Mouse (Mus musculus): ENCODE results near the gene Ebf1.

The Ebf1 gene

DNA sequence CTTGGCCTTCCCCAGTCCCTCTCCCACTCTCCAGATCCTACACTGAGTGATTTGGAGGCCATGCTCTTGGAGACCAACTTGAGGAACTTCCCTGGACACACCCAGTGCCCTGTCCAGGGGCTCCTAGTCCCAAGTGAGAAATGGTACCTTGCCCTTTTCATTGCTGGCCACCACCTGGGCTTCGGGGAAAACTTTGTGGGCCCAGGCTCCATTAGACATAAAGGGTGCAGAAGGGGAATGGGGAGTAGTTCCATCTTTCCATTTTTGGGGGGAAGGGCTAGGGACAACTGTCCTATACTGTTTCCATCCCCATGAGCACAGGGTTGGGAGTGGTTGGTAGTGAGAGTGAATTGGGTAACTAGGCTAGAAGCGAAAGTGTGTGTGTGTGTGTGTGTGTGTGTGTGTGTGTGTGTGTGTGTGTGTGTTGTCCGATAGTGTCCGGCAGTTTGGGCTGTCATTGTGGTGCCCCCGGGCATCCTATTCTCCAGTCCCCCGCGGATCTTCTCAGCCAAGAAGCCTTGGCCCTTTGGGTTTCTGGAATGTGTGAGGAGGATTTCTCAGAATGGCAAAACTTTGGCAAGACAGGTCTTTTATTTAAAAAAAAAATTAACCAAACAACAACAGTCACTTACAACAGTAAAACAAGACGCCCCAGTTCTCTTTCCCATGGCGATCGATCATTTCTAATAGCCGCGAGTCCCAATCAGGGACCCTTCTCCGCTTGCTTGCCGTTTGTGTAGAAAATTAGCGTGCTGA is 2.2 kb downstream of the Ebf1 start:
- DNase-seq = peak; percentile 47

DNA sequence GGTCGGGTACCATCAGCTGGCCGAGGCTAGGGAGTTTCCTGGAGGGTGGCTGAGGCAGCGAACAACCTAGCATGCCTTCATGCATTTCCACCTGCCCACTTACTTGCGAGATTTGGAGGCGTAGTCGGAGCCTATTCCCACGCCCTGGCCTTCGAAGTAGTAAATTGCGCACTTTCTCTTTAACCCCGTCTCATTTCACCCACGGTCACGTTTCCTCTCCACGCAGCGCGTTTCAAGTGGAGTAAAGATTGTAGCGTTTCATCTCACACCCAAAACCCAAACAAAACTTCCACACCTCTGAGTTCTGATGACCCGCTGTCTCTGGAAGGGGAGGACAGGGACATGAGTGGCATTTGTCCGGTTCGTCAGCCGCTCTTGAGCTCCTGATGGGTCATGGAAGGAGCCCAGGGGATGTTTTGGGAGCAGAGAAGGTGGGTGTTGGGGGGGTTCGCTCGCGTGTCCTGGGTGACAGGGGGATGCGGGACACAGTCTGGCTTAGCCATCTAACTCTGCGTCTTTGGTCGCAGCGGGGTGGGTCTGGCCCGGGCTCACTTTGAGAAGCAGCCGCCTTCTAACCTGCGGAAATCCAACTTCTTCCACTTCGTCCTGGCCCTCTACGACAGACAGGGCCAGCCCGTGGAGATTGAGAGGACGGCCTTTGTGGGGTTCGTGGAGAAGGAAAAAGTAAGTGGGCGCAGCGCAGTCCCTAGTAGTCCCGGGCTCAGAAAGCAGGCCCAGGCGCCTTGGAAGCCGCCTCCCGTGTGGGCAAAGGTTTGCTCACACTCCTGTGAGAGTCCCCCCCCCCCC is 3.0 kb downstream of the Ebf1 start:
- DNase-seq = peak; percentile 49

DNA sequence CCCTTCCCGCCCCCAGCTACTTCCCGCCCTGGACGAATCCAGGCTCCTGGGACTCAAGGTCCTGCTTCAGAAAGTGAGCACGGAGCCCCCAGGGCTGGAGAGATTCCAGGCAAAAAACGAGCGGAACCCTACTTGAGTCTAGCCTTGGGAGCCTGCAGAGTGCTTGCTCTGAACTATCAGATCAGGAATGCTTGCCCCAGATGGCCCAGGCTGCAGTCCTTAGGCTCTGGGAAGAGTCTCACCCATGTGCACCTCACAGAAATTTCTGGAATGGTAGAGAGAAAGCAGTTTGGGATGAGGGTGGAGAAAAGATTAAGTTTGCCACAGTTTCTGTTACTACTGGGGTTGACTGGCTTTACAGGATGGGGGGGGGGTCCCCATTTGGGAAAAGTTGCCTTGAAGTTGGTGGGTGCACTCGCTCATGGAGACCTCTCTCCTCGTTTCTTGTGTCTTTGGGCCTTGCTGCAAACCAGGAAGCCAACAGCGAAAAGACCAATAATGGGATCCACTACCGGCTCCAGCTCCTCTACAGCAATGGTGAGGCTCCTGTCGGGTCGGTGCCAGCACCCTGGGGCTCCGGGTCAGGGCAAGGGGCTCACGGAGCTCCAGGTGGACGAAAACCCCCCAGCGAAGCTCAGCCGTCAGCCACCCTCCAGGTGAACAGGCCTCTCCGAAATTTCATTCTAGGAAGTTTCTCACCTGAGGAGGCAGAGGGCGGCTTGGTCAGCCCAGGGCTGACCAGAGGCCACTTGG is 3.8 kb downstream of the Ebf1 start:
- DNase-seq = no peak

DNA sequence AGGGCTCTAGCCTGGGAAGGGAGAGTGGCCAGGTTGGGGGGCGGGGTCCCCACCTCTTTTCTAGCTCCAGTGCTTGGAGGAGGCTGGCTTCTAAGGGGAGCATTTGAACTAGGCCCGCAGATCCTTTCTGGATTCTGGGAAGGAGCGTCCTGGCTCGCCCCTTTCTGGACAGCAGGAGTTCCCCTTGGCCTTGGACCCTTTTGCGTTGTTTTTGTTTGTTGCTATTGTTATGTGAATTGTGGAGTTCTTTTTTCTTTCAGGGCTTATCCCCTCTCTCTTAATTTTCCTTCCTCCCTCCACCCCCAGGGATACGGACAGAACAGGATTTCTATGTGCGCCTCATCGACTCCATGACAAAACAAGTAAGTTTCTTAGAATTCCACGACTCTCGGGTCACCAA is 4.5 kb downstream of the Ebf1 start:
- peak; percentile 13 for DNase-seq

DNA sequence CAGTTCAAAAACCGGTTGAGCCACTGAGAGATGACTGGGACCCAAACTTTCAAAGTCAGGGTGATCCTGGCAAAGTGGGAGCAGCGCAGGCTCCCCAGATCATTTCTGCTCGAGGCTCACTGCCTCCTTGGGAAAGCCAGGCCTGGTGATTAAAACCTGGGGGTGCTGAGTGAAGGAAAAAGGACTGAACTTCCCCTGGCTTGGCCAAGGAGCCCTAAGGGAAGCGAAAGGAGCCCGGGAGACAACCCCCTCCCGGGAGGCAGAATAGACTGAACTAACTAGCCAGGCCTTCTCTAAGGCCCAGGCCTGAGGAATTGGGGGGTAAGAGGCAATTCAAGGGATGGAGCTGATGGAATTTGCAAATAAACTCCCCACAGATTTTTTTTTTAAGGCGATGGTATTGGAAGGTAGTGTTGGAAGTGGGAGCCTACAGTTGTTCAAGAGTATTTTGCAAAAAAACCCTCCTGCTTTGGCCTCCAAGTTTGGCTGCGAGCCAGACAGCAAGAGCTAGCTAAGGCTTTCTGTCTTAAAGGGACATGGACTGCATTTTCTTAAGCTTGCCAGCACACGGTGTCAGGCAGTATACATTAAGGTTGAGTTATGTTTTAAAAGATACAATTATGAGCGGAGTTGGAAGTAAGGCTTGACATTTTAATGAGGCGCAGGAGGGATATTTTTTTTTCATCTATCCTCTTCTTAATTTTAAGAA is 5.1 kb downstream of the Ebf1 start:
- DNase-seq = peak; percentile 64

DNA sequence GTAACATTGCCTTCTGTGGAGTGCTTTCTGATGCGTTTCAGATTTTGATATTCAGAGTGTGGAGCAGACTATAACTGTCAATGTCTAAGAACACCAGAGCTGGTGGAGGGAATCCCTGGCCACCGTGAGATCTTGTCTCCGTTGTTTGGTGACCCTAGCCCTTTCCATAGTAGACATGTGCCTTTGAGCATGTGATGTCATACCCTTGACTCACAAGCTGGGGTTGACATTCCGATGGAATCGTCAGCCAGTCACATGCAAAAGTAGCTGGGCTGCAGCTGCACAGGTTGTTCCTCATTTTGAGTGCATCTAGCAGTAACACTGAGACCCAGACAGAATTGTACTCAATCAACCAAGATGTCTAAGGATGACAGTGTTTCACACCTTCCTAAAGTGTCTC is 7.4 kb downstream of the Ebf1 start:
- DNase-seq = no peak

DNA sequence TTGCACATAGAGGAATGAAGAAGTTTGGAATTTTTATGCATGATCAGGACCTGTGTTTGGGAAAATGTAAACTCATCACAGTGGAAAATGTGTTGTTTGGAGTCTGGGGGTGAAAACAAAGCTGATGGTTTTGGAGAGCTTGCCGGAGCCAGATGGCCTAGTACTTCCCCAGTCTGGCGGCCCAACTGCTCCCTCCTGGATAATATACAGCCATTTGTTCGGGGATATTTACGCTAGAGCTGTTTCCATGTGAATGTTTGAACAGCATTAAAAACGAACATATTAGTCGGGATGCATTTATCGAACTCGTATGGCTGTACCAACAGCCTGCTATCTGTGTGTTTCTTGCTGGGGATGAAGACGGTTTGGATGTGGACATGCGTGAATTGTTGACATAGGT is 8.9 kb downstream of the Ebf1 start:
- no peak for DNase-seq

DNA sequence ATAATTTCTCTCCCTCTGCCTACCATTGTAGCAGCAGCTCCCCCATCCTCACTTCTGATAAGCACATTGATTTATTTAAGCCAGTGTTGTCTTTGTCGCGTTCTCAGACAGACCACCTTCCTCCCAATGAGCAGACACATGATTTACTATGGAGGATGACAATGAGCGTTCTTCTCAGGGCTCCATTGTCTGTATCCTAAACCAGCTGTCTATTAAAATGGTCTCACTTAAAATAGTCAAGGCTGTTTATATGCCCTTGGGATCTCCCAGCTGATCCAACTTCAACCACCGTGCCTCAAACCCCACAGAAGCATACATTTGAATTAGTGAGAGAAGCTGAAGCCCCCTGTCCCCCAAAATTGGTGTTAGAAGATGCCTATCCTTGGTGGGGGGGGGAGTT is 11.3 kb downstream of the Ebf1 start:
- DNase-seq = no peak

DNA sequence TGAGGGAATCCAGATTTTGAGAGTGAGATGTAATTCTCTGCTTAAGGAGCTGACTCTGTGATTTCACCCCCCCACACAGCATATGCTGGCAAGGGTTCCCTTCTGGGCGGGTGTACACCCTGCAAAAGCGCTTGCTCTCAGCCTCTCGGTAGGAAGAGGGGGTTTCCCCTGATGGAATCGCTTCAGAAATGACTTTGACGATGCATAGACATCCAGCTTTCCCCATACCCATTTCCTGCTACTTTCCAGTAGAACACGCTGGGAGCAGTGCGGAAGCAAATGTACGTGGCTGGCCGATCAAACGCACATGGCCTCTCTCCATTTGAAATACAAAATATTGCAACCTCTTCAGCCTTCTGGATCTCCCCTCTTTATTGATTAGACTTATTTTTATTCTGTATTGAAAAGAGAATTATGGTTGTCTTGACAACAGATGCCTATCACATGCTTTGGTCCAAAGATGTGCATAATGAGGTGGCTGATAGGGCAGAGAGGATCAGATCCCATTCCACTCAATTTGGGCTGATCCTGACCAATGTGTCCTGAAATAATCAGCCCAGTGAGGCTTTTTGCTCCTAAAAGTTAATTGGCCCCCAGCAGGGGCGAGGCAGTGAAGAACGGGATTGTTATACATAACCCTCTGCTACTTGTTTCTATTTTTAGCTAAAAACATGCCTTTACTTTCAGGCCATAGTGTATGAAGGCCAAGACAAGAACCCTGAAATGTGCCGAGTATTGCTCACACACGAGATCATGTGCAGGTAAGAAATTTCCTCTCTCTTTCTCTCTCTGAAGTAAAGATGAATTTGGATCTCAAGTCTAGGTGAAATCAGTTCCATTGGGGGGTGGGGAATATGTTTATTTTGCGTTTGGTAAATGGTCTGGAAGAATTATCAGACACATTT is 15.2 kb downstream of the Ebf1 start:
- DNase-seq = peak; percentile 19

DNA sequence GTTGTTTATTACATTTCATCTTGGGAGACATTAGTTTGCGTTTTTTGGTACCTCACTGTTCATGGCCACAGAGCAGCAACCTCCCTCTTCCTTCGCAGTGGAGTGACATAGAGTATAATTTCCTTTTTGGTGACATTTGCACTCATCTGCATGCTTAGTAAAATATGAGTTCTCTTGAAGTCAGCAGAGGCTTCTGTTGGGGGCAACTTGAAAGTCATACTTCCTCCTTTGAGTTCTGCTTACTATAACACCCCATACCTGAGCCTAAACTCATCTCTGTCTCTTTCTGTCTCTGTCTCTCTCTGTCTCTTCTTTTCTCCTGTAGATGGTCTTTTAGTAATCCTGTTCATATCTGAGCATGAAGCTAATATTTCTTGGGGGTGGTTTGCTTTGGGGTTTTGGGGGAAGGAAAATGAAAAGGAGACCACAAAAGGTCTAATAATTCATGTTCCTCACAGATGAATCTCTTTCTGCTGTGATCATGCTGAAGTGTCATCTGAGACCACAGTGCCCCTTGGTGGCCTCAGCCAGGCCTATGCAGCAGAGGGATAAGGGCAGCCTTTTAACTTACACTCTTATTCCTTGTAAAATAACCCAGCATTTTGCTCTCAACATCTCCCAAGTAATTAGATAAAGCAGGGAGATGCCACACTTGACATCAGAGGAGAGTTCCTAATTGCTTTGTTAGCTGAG is 16.0 kb downstream of the Ebf1 start:
- no peak for DNase-seq

DNA sequence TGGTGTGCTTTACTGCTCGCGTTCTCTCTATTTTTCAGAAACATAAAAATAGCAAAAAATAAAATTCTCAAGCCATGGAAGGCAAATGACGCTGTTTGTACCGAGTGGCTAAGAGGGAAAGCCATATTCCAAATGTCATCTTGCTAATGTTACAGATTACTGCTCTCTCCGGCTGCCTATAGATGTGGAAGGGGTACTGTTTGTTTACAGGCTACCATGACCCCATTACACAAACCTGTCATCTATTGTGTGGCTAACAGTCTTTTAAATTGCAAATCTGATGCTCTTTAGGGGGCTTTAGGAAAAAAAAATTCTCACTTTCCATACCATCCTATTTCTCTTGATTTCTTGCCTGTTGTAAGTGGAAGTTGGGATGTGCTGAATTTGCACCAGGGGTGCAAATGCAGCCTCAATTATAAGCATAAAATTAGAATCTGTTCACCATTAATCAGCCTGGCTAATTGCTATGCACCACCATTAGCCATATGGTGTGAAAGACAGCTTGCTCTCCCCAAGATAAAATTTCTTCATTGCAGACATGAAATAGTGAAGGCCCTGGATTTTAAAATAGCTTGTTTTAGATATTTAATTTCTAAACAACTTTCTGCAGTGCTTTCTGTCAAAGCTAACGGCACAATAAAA is 17.6 kb downstream of the Ebf1 start:
- no peak for DNase-seq

DNA sequence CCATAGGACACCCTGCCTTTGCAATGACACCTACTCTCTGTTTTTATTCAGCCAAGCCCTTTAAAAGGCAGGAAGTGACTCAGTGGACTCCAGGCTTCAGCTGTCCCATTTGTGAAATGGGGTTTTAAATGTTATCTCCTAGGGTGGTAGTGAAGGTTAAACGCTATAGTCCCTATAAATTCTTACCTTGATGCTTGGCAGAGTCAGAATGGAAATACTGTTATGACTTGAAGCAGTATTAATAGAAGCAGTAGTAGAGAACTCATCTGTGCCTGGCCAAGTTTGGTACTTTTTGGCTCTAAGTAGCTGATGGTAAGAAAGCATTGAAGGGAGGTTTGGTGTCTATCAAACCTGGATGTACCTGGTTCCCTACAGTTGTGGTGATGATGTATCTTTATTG is 19.1 kb downstream of the Ebf1 start:
- DNase-seq = no peak

DNA sequence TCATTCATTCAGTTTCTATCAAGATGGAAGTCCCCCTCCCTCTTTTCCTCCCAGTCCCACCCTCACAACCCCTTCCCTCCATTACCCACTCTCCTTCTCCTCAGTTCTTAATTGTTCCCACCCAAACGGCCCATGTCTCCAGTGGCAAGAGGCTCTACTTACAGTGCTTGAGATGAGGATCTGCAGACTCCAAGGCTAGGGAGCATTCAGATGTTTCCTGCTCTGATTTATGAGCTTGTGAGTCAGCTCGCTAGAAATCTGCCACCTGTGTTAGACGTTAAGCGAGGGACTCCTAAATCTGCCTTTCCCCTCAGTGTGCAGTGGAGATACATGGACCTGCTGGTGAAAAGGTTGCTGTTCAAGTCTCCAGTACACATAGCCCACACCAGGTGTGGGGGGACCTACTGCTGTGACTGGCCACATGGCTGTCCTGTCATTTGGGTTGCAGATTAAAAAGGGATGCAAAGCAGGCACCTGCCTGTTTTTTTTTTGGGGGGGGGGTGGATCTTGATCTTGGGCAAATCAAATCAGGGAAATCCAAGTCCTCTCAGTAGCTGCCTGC is 21.2 kb downstream of the Ebf1 start:
- no peak for DNase-seq

DNA sequence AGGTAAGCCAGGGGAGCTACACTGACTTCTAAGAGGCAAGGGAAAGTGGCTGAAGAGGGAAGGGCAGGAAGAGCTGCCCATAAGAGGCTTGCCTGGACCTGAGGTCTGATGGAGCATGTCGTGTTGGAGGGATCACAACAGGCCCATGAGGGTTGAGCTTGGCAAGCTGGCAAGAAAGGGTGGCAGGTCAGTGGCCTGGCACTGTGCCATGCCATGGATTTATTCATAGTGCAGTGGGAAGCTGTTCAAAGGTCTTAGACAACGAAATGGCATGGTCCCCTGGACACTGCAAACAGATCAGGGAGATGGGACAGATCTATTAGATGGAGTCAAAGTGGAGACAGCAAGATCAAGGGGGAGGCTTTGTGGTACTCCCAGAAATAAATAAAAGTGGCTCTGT is 24.4 kb downstream of the Ebf1 start:
- DNase-seq = peak; percentile 51

DNA sequence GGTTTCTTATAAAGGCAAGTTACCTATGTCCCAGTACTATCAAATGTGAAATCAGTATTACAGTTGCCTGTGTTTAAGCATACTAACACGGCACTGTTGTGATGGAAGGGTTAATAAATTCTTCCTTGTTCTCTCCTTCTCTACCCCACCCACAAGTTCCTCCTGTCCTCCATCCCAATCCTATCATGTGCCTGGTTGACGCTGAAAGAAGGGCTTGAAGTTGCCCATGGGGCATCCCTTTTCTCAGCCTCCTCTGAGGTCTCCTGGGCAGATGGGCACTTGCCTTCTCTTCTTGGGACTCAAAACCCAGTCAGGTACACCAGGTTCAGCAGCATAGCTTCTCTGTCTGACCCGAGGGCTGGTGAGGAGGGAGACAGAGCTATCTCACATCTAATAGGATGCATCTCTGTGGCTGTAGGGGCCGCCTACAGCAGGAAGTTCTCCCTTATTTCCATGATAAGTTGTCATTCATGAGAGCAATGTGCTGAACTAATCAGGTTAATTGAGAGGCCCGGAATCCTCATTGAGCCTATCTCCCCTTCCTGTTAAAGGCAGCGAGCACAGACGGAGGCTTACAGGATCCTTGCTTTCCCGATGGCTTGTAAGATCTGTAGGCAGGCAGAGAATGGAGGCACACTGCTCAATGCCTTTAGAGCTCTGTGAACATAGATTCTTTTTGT is 37.4 kb downstream of the Ebf1 start:
- no peak for DNase-seq

DNA sequence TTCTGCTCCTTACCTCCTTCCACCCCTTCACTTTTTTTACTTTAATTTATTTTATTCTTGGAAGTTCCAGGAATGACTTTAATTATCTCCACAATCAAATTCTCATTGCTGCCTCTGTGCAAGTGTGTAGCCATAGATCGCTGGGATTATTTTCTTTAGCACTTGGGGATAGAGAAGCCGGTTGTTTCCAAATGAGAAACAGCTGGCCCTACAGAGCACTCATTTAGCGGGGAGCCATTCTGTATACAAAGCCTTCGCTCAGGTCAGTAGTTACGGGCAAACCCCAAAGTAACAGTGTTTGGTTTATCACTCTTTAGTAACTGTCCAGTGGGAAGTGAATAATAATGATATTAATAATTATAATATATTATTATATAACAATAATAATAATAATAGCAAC is 38.4 kb downstream of the Ebf1 start:
- DNase-seq = no peak

DNA sequence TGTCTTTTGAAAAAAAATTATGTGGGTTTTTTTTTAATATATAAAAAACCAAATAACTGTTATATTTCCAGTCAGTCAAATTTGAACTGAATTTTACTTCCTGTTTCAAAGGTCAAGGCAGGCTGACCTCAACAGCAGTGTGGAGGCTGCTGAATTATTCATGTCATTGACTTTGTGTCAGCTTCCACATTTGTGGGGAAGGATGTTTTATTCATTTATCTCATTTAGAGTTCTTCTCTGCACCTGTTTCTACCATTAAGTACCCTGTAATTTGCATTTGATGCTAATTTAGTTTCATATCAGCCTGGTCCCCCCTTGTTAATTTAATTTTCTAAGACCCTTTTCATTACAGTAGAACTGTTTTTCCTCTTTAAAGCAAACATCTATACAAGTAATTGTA is 39.8 kb downstream of the Ebf1 start:
- DNase-seq = no peak

DNA sequence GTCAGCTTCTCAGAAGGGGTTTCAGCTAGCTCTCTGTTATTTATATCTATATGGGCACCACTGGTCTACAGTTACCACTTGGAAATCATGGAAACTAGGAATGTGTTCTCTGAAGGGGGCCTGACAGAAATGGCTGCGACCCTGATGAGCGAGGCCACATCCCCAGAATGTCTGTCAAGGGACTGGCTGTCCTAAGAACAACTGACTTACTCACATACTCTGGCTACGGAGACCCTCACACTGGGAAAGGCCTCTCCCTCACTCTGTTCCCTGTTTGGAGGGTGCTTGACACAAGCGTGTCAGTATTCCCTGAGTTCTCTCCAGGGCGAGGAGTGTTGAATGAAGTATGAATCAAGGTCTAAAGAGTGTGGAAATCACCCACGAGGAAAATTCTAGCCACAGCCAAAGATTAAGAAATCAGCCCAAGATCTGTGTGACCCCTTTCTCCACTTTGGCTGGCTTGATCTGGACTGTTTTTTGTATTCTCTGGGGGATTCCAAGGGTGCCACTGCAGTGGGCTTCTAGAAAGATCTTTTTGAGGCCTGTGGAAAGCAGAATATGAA is 40.8 kb downstream of the Ebf1 start:
- DNase-seq = no peak

DNA sequence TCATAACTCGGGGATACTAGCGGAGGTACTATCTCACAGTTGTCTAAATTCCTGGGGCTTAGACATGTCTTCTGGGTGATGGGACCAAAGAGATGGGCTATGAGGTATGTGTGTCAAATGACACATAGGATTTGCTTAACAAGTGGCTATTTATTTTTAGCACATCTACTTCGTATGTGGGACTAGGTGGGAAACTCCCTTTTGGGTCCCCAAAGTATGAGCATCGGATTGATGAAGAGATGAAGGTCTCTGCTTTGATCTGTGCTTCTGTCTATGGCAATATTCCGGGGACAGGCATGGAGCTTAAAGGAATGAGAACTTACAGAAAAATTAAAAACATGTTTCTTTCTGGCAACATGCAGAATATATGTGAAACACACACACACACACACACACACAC is 44.8 kb downstream of the Ebf1 start:
- DNase-seq = no peak
